Mouse (Mus musculus) ES-Bruce4 (cell line): Measurements from ENCODE around the gene Klf13. TPM values are rescaled to one million over a fixed set of nuclear protein-coding genes. Genes with fewer than 3 reads are reported as not detected.

Source experiments
- H3K27ac ChIP-seq: 2 replicates; pipeline ENCODE4 v1.5.1; 2012; ENCODE audit warnings: low read length, inconsistent platforms; ENCODE audit not compliant: insufficient read depth
- H3K27me3 ChIP-seq: 2 replicates; pipeline ENCODE4 v1.6.1; 2012; ENCODE audit warnings: mild to moderate bottlenecking, low read length, inconsistent platforms; ENCODE audit not compliant: control insufficient read depth, poor library complexity, insufficient read depth, severe bottlenecking
- H3K36me3 ChIP-seq: 2 replicates; pipeline ENCODE4 v1.6.1; 2012; ENCODE audit warnings: inconsistent platforms, mild to moderate bottlenecking, low read length, moderate library complexity; ENCODE audit not compliant: control insufficient read depth, poor library complexity, insufficient read depth, severe bottlenecking
- H3K4me1 ChIP-seq: one replicate; pipeline ENCODE4 v1.8.1; 2011; ENCODE audit warnings: low read length; ENCODE audit not compliant: control insufficient read depth, insufficient read depth
- H3K4me3 ChIP-seq: 2 replicates; pipeline ENCODE4 v1.5.1; 2011; ENCODE audit warnings: low read depth, mild to moderate bottlenecking, low read length
- H3K9ac ChIP-seq: 2 replicates; pipeline ENCODE4 v1.6.1; 2012; ENCODE audit warnings: low read depth, mild to moderate bottlenecking, inconsistent platforms; ENCODE audit not compliant: poor library complexity, severe bottlenecking
- H3K9me3 ChIP-seq: replicated peaks from 2 replicates; pipeline ENCODE4 v1.6.1; 2012; ENCODE audit warnings: mild to moderate bottlenecking, low read length, inconsistent platforms; ENCODE audit not compliant: control insufficient read depth, poor library complexity, insufficient read depth, severe bottlenecking
- CTCF ChIP-seq: IDR thresholded peaks from one replicate; pipeline ENCODE4 v1.8.1; 2011; ENCODE audit warnings: low read depth, low read length
- EP300 ChIP-seq: IDR thresholded peaks from 2 replicates; pipeline ENCODE4 v1.6.1; 2011; ENCODE audit warnings: low read depth, low read length; ENCODE audit not compliant: insufficient read depth
- POLR2A ChIP-seq: IDR thresholded peaks from one replicate; pipeline ENCODE4 v1.8.1; 2011; ENCODE audit warnings: low read length; ENCODE audit not compliant: insufficient read depth
- polyA plus RNA-seq: library from polyadenylated mRNA; stranded (reverse); fragments of >200 nt; gene quantifications from 2 replicates; pipeline ENCODE4 v1.2.4, GENCODE M21; 2011; ENCODE audit warnings: low read depth; ENCODE audit not compliant: missing spikeins, insufficient read depth, insufficient read length

Gene Klf13
- polyA plus RNA-seq, 1 experiment, result 36.5 TPM

DNA sequence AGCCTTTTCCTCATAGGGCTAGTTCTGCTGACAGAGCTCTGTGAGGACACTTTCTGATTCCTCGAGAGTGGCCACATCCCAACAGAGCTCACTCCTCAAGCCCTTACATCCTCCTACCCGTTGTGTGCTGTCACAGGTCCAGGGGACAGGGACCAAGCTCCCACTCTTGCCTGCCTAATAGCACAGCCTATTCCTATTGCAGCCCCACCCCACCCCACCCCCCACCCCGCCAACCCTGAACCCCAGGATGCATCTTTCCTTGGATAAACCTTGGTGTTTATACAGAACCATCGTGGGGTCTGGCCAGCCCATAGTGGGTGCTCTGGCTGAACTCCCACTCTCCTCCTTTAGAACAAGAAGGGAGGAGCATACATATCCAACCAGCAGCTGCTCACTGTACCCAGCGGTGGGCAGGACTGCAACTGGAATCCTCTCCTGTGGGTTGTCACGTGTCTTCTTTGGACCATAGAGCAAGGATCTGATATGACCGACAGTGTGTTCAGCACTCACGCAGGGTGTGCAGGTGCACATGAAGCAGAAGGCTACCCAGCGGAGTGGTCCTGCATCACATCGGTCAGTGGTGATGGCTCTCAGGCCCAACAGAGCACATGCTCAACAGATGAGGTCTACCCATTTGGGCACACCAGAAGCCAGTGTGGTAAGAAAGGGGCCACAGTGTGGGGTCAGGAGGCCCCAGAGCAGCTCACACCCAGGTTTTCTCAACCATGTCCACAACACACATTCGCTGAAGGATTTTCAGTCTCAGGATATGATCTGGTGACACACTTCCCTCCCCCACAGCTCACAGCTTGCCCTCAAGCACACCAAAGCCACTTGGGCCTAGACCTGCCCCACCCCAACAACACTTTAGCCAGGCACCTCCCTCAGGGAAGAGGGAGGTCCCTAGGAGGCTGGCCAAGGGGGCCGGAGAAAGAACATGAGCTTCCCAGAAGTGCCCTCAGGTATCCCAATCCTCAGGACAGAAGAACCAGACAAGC lies 19.6 kb downstream of the Klf13 start:
- no peak overlapping the region for H3K4me3 ChIP-seq

DNA sequence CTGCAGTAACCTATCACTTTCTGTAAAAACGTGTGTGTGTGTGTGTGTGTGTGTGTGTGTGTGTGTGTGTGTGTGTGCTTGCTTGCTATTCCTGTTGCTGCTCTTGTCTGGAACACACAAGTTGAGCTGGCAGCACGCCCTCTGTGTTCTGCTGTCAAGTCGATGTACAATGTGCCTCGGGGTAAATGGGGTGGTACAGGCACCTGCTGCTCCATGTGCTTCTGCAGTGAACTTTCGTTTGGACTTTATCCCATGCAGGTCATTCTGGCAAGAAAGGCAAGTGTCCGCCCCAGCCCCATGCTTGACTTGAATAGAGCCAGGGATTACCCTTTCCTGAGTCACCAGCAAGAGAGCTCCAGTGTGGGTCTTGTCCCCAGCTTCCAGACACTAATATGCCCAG lies 21.0 kb downstream of the Klf13 start:
- TF ChIP-seq CTCF (no peak), POLR2A (no peak), EP300 (no peak)
- H3K27me3 ChIP-seq, result no peaks in the 10 kb centered on the region
- H3K4me3 ChIP-seq, result no peak overlapping the region
- H3K27ac ChIP-seq, result no peak overlapping the region
- H3K36me3 ChIP-seq, result no peaks in the 10 kb centered on the region
- H3K4me1 ChIP-seq, result peaks cover 18% of the 10 kb centered on the region
- no peaks in the 10 kb centered on the region for H3K9me3 ChIP-seq
- H3K9ac ChIP-seq, result no peak overlapping the region

More for the DNA sequence above, 19.6 kb downstream of the Klf13 start:
- no peak overlapping the region for H3K27ac ChIP-seq
- no peaks in the 10 kb centered on the region for H3K9me3 ChIP-seq
- H3K36me3 ChIP-seq, result no peaks in the 10 kb centered on the region
- H3K27me3 ChIP-seq, result no peaks in the 10 kb centered on the region
- no peak overlapping the region for H3K9ac ChIP-seq
- peaks cover 13% of the 10 kb centered on the region for H3K4me1 ChIP-seq
- TF ChIP-seq CTCF, result no peak
- TF ChIP-seq EP300, result no peak
- no peak for TF ChIP-seq POLR2A

DNA sequence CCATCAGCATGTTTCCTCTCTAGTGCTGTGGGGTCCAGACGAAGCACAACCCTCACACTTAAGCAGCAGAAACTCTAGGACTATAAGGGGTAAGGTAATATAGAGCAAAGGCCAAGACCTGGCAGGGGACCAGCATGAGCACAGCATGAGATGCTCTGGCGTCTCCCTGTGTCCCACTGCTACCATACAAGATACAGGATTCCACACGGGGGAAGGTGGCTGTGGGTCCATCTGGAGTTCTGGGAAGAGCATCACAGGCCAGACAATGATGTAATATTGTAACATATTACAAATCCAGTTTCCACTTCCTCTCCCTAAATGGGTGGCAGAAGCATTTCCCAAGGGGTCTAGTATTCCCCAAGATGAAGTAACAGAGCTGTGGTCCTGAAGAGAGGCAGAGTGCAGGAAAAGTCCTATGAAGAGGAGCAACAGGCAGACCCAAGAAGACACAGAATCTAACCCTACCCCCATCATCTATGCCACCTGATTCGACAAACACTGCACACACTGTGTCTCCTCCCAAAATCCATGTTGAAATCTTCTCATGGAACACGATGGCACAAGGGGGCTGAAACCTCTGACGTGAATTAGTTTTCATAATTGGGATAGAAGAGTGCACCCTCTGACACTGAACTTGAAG lies 22.3 kb downstream of the Klf13 start, which contains the start of gene E030018B13Rik:
E030018B13Rik (plus strand) TSS at position 590 of the 640 bp plus-strand sequence.
- H3K9ac ChIP-seq, result no peak within 1 kb of the TSS
- no peak within 1 kb of the TSS for H3K27ac ChIP-seq
- peaks cover 17% of the 10 kb centered on the region for H3K4me1 ChIP-seq
- H3K9me3 ChIP-seq, result no peaks in the 10 kb centered on the region
- H3K4me3 ChIP-seq, result no peak within 1 kb of the TSS
- no peak for TF ChIP-seq EP300
- no peak for TF ChIP-seq CTCF
- TF ChIP-seq POLR2A, result no peak
- no peaks in the 10 kb centered on the region for H3K27me3 ChIP-seq
- H3K36me3 ChIP-seq, result no peaks in the 10 kb centered on the region

DNA sequence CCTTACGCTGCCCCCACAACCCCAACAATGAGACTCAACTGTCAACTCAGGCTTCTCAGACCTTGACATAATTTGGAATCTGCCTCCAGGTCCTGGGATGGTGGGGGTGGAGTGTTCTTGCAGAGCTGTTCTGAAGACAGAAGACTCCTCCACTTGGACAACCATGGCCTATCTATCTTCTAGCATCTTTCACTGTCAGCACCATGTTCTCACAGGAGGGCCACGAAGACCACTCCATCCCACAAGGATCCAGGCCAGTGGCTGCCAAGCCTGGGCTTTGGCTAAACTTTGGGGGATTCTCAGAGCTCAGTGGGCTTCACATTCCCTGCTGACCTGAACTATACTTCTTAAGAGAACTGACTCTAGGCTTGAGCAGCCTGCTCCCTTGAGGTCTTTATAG lies 23.8 kb downstream of the Klf13 start:
- Histone ChIP-seq H3K9ac (no peak overlapping the region), H3K4me3 (no peak overlapping the region), H3K27ac (peak overlapping the region; percentile 90), H3K9me3 (no peaks in the 10 kb centered on the region), H3K27me3 (no peaks in the 10 kb centered on the region), H3K4me1 (peaks cover 21% of the 10 kb centered on the region), H3K36me3 (no peaks in the 10 kb centered on the region)
- TF ChIP-seq EP300, result no peak
- TF ChIP-seq CTCF, result no peak
- TF ChIP-seq POLR2A, result no peak

DNA sequence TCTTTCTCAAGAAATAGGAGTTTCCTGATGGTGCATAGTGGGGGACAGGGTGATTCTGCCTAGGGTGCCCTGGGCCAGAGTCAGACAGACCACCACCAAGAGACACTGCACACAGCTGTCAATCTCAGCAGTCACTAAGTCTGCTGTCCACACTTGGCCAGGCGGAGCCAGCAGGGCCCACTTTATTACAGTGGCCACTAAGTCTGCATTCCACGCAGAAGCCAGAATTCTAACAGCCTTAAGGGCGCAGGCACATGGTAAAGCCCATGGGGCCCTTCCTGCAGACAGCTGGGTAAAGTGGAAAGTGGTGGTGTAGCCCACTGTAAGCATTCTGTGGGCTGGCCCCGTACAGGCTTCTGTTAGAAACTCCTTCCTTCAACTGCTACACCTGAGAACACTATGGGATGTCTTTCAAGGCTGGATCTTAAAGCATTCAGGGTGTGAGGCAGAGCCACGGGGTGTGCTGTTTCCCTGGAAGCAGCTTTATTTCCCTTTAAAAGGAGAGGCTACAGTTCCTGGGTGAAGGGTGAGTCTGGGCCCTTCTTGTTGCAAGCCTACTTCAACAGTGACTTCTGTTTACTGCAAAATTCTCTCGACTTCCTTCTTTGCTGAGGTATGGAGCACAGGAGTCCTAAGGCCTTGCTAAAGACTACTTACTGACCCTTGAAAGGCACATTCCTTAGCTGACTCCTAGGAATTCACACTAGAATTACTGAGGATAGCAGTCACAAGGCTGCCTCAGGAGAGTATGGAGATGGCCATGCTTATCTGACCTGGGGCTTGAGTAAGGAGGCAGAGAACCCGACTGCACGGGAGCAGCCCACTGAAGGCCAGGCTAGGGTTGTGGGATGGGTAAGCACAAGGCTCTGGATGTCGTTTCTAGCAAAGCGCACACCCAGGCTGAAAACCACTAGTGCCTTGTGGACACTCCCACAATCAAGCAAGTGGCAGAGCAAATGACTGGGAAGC lies 24.7 kb downstream of the Klf13 start:
- peak overlapping the region; percentile 34; the same call in 1 of the 2 replicates for H3K9ac ChIP-seq
- TF ChIP-seq CTCF, result no peak
- no peak for TF ChIP-seq POLR2A
- TF ChIP-seq EP300, result no peak

More for the DNA sequence above, 24.7 kb downstream of the Klf13 start:
- Histone ChIP-seq H3K9me3 (no peaks in the 10 kb centered on the region), H3K4me3 (peak overlapping the region; percentile 21), H3K27me3 (no peaks in the 10 kb centered on the region), H3K4me1 (peaks cover 15% of the 10 kb centered on the region), H3K27ac (peak overlapping the region; percentile 90), H3K36me3 (no peaks in the 10 kb centered on the region)
